Mouse (Mus musculus) left cerebral cortex, postnatal 10 days (tissue): ENCODE results near the gene I830077J02Rik. TPM values are rescaled to one million over a fixed set of nuclear protein-coding genes. Genes with fewer than 3 reads are reported as not detected.

Experiments
- DNase-seq, 2 experiments: peaks; one replicate each; pipeline ENCODE4 v3.0.0; 2021 to 2022; ENCODE audit warnings: low spot score in 2 of 2, mixed read lengths in 1 of 2; ENCODE audit errors: extremely low spot score in 1 of 2
- intact Hi-C: fragments of 180-260 bp; cut with DNase I; formaldehyde crosslinking; loops from one replicate; pipeline ENCODE4 v1.15.1; 2025
- total RNA-seq, 2 experiments: library from RNA; stranded (reverse); gene quantifications; 2 replicates each; pipeline ENCODE4 v1.2.3; 2021

I830077J02Rik gene
- total RNA-seq, 2 experiments from 2014 or later: 1.1 to 1.7 TPM

DNA sequence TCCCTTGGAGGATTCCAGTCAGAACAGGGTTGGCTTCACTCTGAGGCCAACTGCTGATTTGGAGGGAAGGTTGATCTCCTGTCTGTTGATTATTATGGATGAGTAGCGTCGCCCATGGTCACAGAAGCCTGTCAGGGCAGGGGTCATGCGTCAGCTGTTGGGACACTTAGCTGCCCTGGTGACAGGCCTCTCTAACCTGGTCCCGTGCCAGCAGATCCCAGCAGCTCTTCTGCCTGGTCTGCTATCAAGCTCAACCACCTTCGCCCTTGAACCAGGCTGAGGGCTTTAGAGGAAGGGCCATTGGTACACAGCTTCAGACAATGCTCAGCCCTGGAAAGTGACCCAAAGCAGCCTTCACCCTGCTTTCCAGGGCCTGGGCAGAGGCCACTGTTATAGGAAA lies 56.4 kb downstream of the I830077J02Rik start:
- intact Hi-C loops: no loop called here
- no peak for DNase-seq

Other genes with a start within 250 kb of the I830077J02Rik start
- 10 to 100 TPM; 12.2 to 14.5 TPM for gene Ddx20, start 245.1 kb downstream of the I830077J02Rik start, total RNA-seq
- 10 to 100 TPM; 41.2 to 42.6 TPM for gene Inka2, start 228.1 kb downstream of the I830077J02Rik start, total RNA-seq
- gene Rap1a, start 131.3 kb downstream of the I830077J02Rik start, total RNA-seq: 10 to 100 TPM; 75.7 to 86.0 TPM
- under 1 TPM; 0.39 to 0.45 TPM for gene Adora3, start 61.8 kb downstream of the I830077J02Rik start, total RNA-seq
- under 1 TPM in 1 of 2 experiments, not detected in 1; 0.41 TPM for gene Tmigd3, start 61.8 kb downstream of the I830077J02Rik start, total RNA-seq
- gene Wdr77, start 26.7 kb upstream of the I830077J02Rik start, total RNA-seq: 10 to 100 TPM; 62.8 to 66.1 TPM
- gene Atp5f1, start 27.4 kb upstream of the I830077J02Rik start, total RNA-seq: 100 to 1,000 TPM; 298 to 310 TPM
- 1 to 10 TPM; 1.9 to 2.3 TPM for gene Ovgp1, start 41.0 kb upstream of the I830077J02Rik start, total RNA-seq
- under 1 TPM in 1 of 2 experiments, not detected in 1; 0.67 TPM for gene Pifo, start 82.0 kb upstream of the I830077J02Rik start, total RNA-seq
- gene Chil5, start 100.2 kb upstream of the I830077J02Rik start, total RNA-seq: not detected
- gene Chia1, start 180.6 kb upstream of the I830077J02Rik start, total RNA-seq: 1 to 10 TPM in 1 of 2 experiments, under 1 TPM in 1; 0.99 to 1.8 TPM
- gene Chil3, start 234.9 kb upstream of the I830077J02Rik start, total RNA-seq: not detected